Mouse (Mus musculus) lung, embryonic 14.5 days (tissue): ENCODE results near the gene Mak. TPM values are rescaled to one million over a fixed set of nuclear protein-coding genes. Genes with fewer than 3 reads are reported as not detected.

Source experiments
- ATAC-seq: fragments of 200-750 bp; cut with Nextera tagmentation; 2 replicates; pipeline ENCODE4 v1.8.0; 2017; ENCODE audit warnings: mild to moderate bottlenecking, moderate TSS enrichment, moderate library complexity; ENCODE audit not compliant: insufficient read depth
- DNase-seq: peaks from one replicate; pipeline ENCODE4 v3.0.0-alpha.2; 2015
- H3K27ac ChIP-seq: fragments of 300-500 bp; sonication (generic); 2 replicates; pipeline ENCODE4 v1.5.1; 2014; ENCODE audit warnings: low read depth, mild to moderate bottlenecking, moderate library complexity
- H3K27me3 ChIP-seq: fragments of 300-500 bp; sonication (generic); 2 replicates; pipeline ENCODE4 v1.6.1; 2014; ENCODE audit warnings: low read length, control low read depth; ENCODE audit not compliant: insufficient read depth
- H3K36me3 ChIP-seq: fragments of 300-500 bp; sonication (generic); 2 replicates; pipeline ENCODE4 v1.6.1; 2014; ENCODE audit warnings: control low read depth; ENCODE audit not compliant: insufficient read depth
- H3K4me1 ChIP-seq: fragments of 300-500 bp; sonication (generic); 2 replicates; pipeline ENCODE4 v1.6.1; 2014; ENCODE audit warnings: antibody characterized with exemption, control low read depth; ENCODE audit not compliant: insufficient read depth
- H3K4me2 ChIP-seq: fragments of 300-500 bp; sonication (generic); 2 replicates; pipeline ENCODE4 v1.6.1; 2014; ENCODE audit warnings: mild to moderate bottlenecking
- H3K4me3 ChIP-seq: fragments of 300-500 bp; sonication (generic); 2 replicates; pipeline ENCODE4 v1.5.1; 2014; ENCODE audit warnings: low read depth, low read length
- H3K9ac ChIP-seq: fragments of 300-500 bp; sonication (generic); 2 replicates; pipeline ENCODE4 v1.6.1; 2014
- H3K9me3 ChIP-seq: fragments of 300-500 bp; sonication (generic); 2 replicates; pipeline ENCODE4 v1.6.1; 2016; ENCODE audit warnings: low read depth, low read length, control low read depth
- CTCF ChIP-seq: IDR thresholded peaks from 2 replicates; pipeline ENCODE4 v1.5.1; 2016; ENCODE audit warnings: antibody characterized with exemption, low read depth
- WGBS: fragments of 180-500 bp; shearing (Covaris S2); extraction: QIAGEN DNeasy Blood & Tissue Kit; methylation state at CpG from one replicate; pipeline ENCODE4 v1.1.7; 2014; 5-methylcytosine and 5-hydroxymethylcytosine counted together
- polyA plus RNA-seq: library from polyadenylated mRNA; unstranded; fragments of >200 nt; fragmentation: Nextera tagmentation; extraction: Ambion mirVana; gene quantifications from 2 replicates; pipeline ENCODE4 v1.2.1, GENCODE M21; 2014

Mak gene
- polyA plus RNA-seq, 1 experiment from 2014 or later: 1.2 TPM

GRCm38 (mm10) chr13:41073819-41074218 lies 5.7 kb downstream of the Mak start:
- Histone ChIP-seq H3K4me2 (no peak overlapping the region), H3K9me3 (no peaks in the 10 kb centered on the region), H3K9ac (no peak overlapping the region), H3K27ac (no peak overlapping the region), H3K36me3 (no peaks in the 10 kb centered on the region), H3K27me3 (peaks cover 5% of the 10 kb centered on the region; the same call in 1 of the 2 replicates), H3K4me3 (no peak overlapping the region), H3K4me1 (no peaks in the 10 kb centered on the region; the same call in none of the 2 replicates)
- ATAC-seq (no peak), DNase-seq (no peak)
- no peak for TF ChIP-seq CTCF
- 78% methylated on average over 5 of the region's 5 CpGs for WGBS

GRCm38 (mm10) chr13:41071617-41072016 lies 7.9 kb downstream of the Mak start:
- WGBS: 88% methylated on average over 11 of the region's 11 CpGs
- Histone ChIP-seq H3K4me2 (no peak overlapping the region), H3K36me3 (no peaks in the 10 kb centered on the region), H3K4me1 (no peaks in the 10 kb centered on the region), H3K4me3 (no peak overlapping the region), H3K9ac (no peak overlapping the region), H3K27me3 (no peaks in the 10 kb centered on the region), H3K9me3 (no peaks in the 10 kb centered on the region), H3K27ac (no peak overlapping the region)
- no peak for TF ChIP-seq CTCF
- ATAC-seq: no peak
- no peak for DNase-seq

- Histone ChIP-seq H3K27ac (no peak overlapping the region), H3K4me2 (no peak overlapping the region), H3K4me1 (no peaks in the 10 kb centered on the region), H3K4me3 (no peak overlapping the region), H3K9me3 (no peaks in the 10 kb centered on the region), H3K36me3 (no peaks in the 10 kb centered on the region), H3K27me3 (no peaks in the 10 kb centered on the region), H3K9ac (no peak overlapping the region)
- TF ChIP-seq CTCF: no peak
- no peak for DNase-seq
- 92% methylated on average over 4 of the region's 4 CpGs for WGBS
- ATAC-seq: no peak
Observed at GRCm38 (mm10) chr13:41067618-41068017, 11.9 kb downstream of the Mak start.

GRCm38 (mm10) chr13:41051965-41052364 lies 27.5 kb downstream of the Mak start:
- Histone ChIP-seq H3K4me1 (no peaks in the 10 kb centered on the region), H3K9ac (no peak overlapping the region), H3K4me3 (no peak overlapping the region), H3K9me3 (no peaks in the 10 kb centered on the region), H3K4me2 (no peak overlapping the region), H3K36me3 (no peaks in the 10 kb centered on the region), H3K27me3 (no peaks in the 10 kb centered on the region), H3K27ac (no peak overlapping the region)
- DNase-seq: no peak
- 66% methylated on average over 5 of the region's 5 CpGs for WGBS
- no peak for TF ChIP-seq CTCF
- ATAC-seq: no peak

GRCm38 (mm10) chr13:41047280-41047679 lies 32.2 kb downstream of the Mak start:
- no peak overlapping the region for H3K4me3 ChIP-seq
- H3K27me3 ChIP-seq: no peaks in the 10 kb centered on the region
- DNase-seq (peak; percentile 3), ATAC-seq (no peak)
- no peaks in the 10 kb centered on the region for H3K9me3 ChIP-seq
- no peaks in the 10 kb centered on the region for H3K4me1 ChIP-seq
- TF ChIP-seq CTCF: no peak
- no peaks in the 10 kb centered on the region for H3K36me3 ChIP-seq
- 80% methylated on average over 6 of the region's 6 CpGs for WGBS
- no peak overlapping the region for H3K27ac ChIP-seq
- H3K4me2 ChIP-seq: no peak overlapping the region
- no peak overlapping the region for H3K9ac ChIP-seq

GRCm38 (mm10) chr13:41045901-41046300 lies 33.6 kb downstream of the Mak start:
- 87% methylated on average over 8 of the region's 8 CpGs for WGBS
- Histone ChIP-seq H3K4me2 (no peak overlapping the region), H3K36me3 (no peaks in the 10 kb centered on the region), H3K9me3 (no peaks in the 10 kb centered on the region), H3K4me1 (no peaks in the 10 kb centered on the region), H3K4me3 (no peak overlapping the region), H3K27ac (no peak overlapping the region), H3K27me3 (no peaks in the 10 kb centered on the region), H3K9ac (no peak overlapping the region)
- no peak for DNase-seq
- TF ChIP-seq CTCF: no peak
- no peak for ATAC-seq

- Histone ChIP-seq H3K27ac (no peak overlapping the region), H3K4me3 (no peak overlapping the region), H3K4me2 (no peak overlapping the region), H3K4me1 (no peaks in the 10 kb centered on the region), H3K9ac (no peak overlapping the region), H3K27me3 (no peaks in the 10 kb centered on the region), H3K9me3 (no peaks in the 10 kb centered on the region), H3K36me3 (no peaks in the 10 kb centered on the region)
- ATAC-seq: no peak
- DNase-seq: no peak
- no peak for TF ChIP-seq CTCF
- 91% methylated on average over 4 of the region's 4 CpGs for WGBS
Observed at GRCm38 (mm10) chr13:41042511-41042910, 37.0 kb downstream of the Mak start.

- ATAC-seq (no peak), DNase-seq (no peak)
- H3K27me3 ChIP-seq: no peaks in the 10 kb centered on the region
- no peaks in the 10 kb centered on the region for H3K4me1 ChIP-seq
- WGBS: 71% methylated on average over 5 of the region's 5 CpGs
- H3K9me3 ChIP-seq: no peaks in the 10 kb centered on the region
- TF ChIP-seq CTCF: no peak
- no peak overlapping the region for H3K4me3 ChIP-seq
- no peak overlapping the region for H3K4me2 ChIP-seq
- no peaks in the 10 kb centered on the region for H3K36me3 ChIP-seq
- no peak overlapping the region for H3K27ac ChIP-seq
- H3K9ac ChIP-seq: no peak overlapping the region
Observed at GRCm38 (mm10) chr13:41030098-41030497, 49.4 kb downstream of the Mak start.
